Comparison of ENCODE assay signal across 23 mouse cellular contexts in genomic region chr3:140230712-140231111, GRCm38 (mm10).
"Had no signal": no experiment of that assay in that cellular context is flagged by ENCODE, and none has a peak within 500 bp of the region (broad histone marks: within the 10 kb centered on the region; RNA-seq: fewer than 3 reads in every experiment).

No protein-coding gene starts in this region.

- H3K36me3 ChIP-seq: heart, embryonic 10.5 days; heart, embryonic 12.5 days; hindbrain, embryonic 13.5 days; hindbrain, embryonic 15.5 days; kidney, embryonic 15.5 days; limb, embryonic 13.5 days; limb, embryonic 15.5 days had no signal

- H3K4me3 ChIP-seq: gastrocnemius, adult 2 months; heart, embryonic 10.5 days; heart, embryonic 12.5 days; hindbrain, embryonic 13.5 days; hindbrain, embryonic 15.5 days; kidney, embryonic 15.5 days; limb, embryonic 13.5 days; limb, embryonic 15.5 days had no signal

- ATAC-seq: hindbrain, postnatal 0 days; intestine, embryonic 16.5 days had no signal

- H3K4me1 ChIP-seq: heart, embryonic 10.5 days; heart, embryonic 12.5 days; hindbrain, embryonic 13.5 days; hindbrain, embryonic 15.5 days; kidney, embryonic 15.5 days; limb, embryonic 13.5 days; limb, embryonic 15.5 days had no signal

- H3K27me3 ChIP-seq: heart, embryonic 12.5 days; hindbrain, embryonic 13.5 days; hindbrain, embryonic 15.5 days; kidney, embryonic 15.5 days; limb, embryonic 13.5 days; limb, embryonic 15.5 days had no signal

- DNase-seq: gastrocnemius, adult 2 months; gastrocnemius, postnatal 10 days; gastrocnemius, postnatal 25 days; heart, adult 18-20 months; heart, postnatal 10 days; heart, postnatal 4 days; kidney, adult 11 months; kidney, adult 2 months; kidney, adult 9 months; kidney, postnatal 14 days; kidney, postnatal 36 days; layer of hippocampus, adult 9-11 months; layer of hippocampus, postnatal 36 days; left cerebral cortex, postnatal 4 days had no signal

- H3K9me3 ChIP-seq: heart, embryonic 10.5 days; heart, embryonic 12.5 days; hindbrain, embryonic 13.5 days; hindbrain, embryonic 15.5 days; kidney, embryonic 15.5 days; limb, embryonic 13.5 days; limb, embryonic 15.5 days had no signal
